Mouse (Mus musculus): ENCODE measurements around the gene Eapp. TPM values are rescaled to one million over a fixed set of nuclear protein-coding genes. Genes with fewer than 3 reads are reported as not detected.

Eapp gene
- polyA plus RNA-seq, 1 experiment from 2014 or later, result 85.6 TPM

- Histone ChIP-seq H3K4me2 (ENCODE audit: low read length) (peak overlapping the region; percentile 63), H3K27ac (no peak overlapping the region), H3K27me3 (ENCODE audit: insufficient read depth, low read length) (no peaks in the 10 kb centered on the region), H3K9me3 (replicated peaks; ENCODE audit: low read length) (no peaks in the 10 kb centered on the region), H3K9ac (ENCODE audit: low read depth, low read length) (no peak overlapping the region), H3K4me1 (replicated peaks; ENCODE audit: insufficient read depth, low read length) (peaks cover 16% of the 10 kb centered on the region; the same call in 1 of the 2 replicates), H3K4me3 (replicated peaks; ENCODE audit: low read depth, low read length) (no peak overlapping the region), H3K36me3 (ENCODE audit: insufficient read depth, low read length) (no peaks in the 10 kb centered on the region)
- ATAC-seq (replicated peaks; ENCODE audit: low FRiP score, low read depth) (no peak), DNase-seq (ENCODE audit: low spot score) (no peak)
- 56% methylated on average over 2 of the region's 2 CpGs for WGBS
- no peak for TF ChIP-seq CTCF (IDR thresholded peaks at IDR 0.05; ENCODE audit: low read depth)
These were observed 38.5 kb downstream of the Eapp start for GRCm38 (mm10) chr12:54657226-54657625.

- Histone ChIP-seq H3K4me2 (ENCODE audit: low read length) (peak within 1 kb of the TSS; percentile 63), H3K27ac (peak within 1 kb of the TSS; percentile 90), H3K4me3 (replicated peaks; ENCODE audit: low read depth, low read length) (peak within 1 kb of the TSS; percentile 77), H3K4me1 (replicated peaks; ENCODE audit: insufficient read depth, low read length) (peaks cover 16% of the 10 kb centered on the region; the same call in 1 of the 2 replicates), H3K27me3 (ENCODE audit: insufficient read depth, low read length) (no peaks in the 10 kb centered on the region), H3K9ac (ENCODE audit: low read depth, low read length) (peak within 1 kb of the TSS; percentile 88), H3K36me3 (ENCODE audit: insufficient read depth, low read length) (no peaks in the 10 kb centered on the region), H3K9me3 (replicated peaks; ENCODE audit: low read length) (no peaks in the 10 kb centered on the region)
- peak; percentile 99 for ATAC-seq (replicated peaks; ENCODE audit: low FRiP score, low read depth)
- TF ChIP-seq CTCF (IDR thresholded peaks at IDR 0.05; ENCODE audit: low read depth), result 0 out of 2 replicates have a peak, but pooled peaks have one; percentile 3
- peak; percentile 98 for DNase-seq (ENCODE audit: low spot score)
- WGBS, result 8% methylated on average over 53 of the region's 53 CpGs
These were observed 39.1 kb downstream of the Eapp start, which contains the start of gene Sptssa for GRCm38 (mm10) chr12:54656396-54657171. TSS of gene Sptssa (minus strand) at chr12:54656573.

- ATAC-seq (replicated peaks; ENCODE audit: low FRiP score, low read depth), result no peak
These were observed 39.7 kb downstream of the Eapp start for GRCm38 (mm10) chr12:54656039-54656395.

GRCm38 (mm10) chr12:54655292-54656038, 40.2 kb downstream of the Eapp start:
- 16% methylated on average over 16 of the region's 16 CpGs for WGBS
- peak; percentile 37 for DNase-seq (ENCODE audit: low spot score)
- H3K4me1 ChIP-seq (replicated peaks; ENCODE audit: insufficient read depth, low read length), result peaks cover 16% of the 10 kb centered on the region; the same call in 1 of the 2 replicates
- peak overlapping the region; percentile 88 for H3K9ac ChIP-seq (ENCODE audit: low read depth, low read length)
- no peaks in the 10 kb centered on the region for H3K36me3 ChIP-seq (ENCODE audit: insufficient read depth, low read length)
- H3K27me3 ChIP-seq (ENCODE audit: insufficient read depth, low read length), result no peaks in the 10 kb centered on the region
- no peak for ATAC-seq (replicated peaks; ENCODE audit: low FRiP score, low read depth)
- peak overlapping the region; percentile 90 for H3K27ac ChIP-seq
- H3K4me2 ChIP-seq (ENCODE audit: low read length), result peak overlapping the region; percentile 63
- H3K4me3 ChIP-seq (replicated peaks; ENCODE audit: low read depth, low read length), result peak overlapping the region; percentile 77
- H3K9me3 ChIP-seq (replicated peaks; ENCODE audit: low read length), result no peaks in the 10 kb centered on the region
- TF ChIP-seq CTCF (IDR thresholded peaks at IDR 0.05; ENCODE audit: low read depth), result no peak

More at GRCm38 (mm10) chr12:54656039-54656395, 39.7 kb downstream of the Eapp start:
- Histone ChIP-seq H3K9ac (ENCODE audit: low read depth, low read length) (peak overlapping the region; percentile 88), H3K9me3 (replicated peaks; ENCODE audit: low read length) (no peaks in the 10 kb centered on the region), H3K27me3 (ENCODE audit: insufficient read depth, low read length) (no peaks in the 10 kb centered on the region), H3K4me2 (ENCODE audit: low read length) (peak overlapping the region; percentile 63), H3K4me1 (replicated peaks; ENCODE audit: insufficient read depth, low read length) (peaks cover 16% of the 10 kb centered on the region; the same call in 1 of the 2 replicates), H3K27ac (peak overlapping the region; percentile 90), H3K4me3 (replicated peaks; ENCODE audit: low read depth, low read length) (peak overlapping the region; percentile 77), H3K36me3 (ENCODE audit: insufficient read depth, low read length) (no peaks in the 10 kb centered on the region)
- no peak for TF ChIP-seq CTCF (IDR thresholded peaks at IDR 0.05; ENCODE audit: low read depth)
- under 1% methylated on average over 18 of the region's 22 CpGs for WGBS
- DNase-seq (ENCODE audit: low spot score), result peak; percentile 67

- H3K4me2 ChIP-seq (ENCODE audit: low read length), result peak overlapping the region; percentile 63
- no peak overlapping the region for H3K9ac ChIP-seq (ENCODE audit: low read depth, low read length)
- H3K27me3 ChIP-seq (ENCODE audit: insufficient read depth, low read length), result no peaks in the 10 kb centered on the region
- H3K27ac ChIP-seq, result no peak overlapping the region
- no peak for TF ChIP-seq CTCF (IDR thresholded peaks at IDR 0.05; ENCODE audit: low read depth)
- no peaks in the 10 kb centered on the region for H3K36me3 ChIP-seq (ENCODE audit: insufficient read depth, low read length)
- H3K4me3 ChIP-seq (replicated peaks; ENCODE audit: low read depth, low read length), result peak overlapping the region; percentile 77; the same call in 1 of the 2 replicates
- H3K4me1 ChIP-seq (replicated peaks; ENCODE audit: insufficient read depth, low read length), result peaks cover 16% of the 10 kb centered on the region; the same call in 1 of the 2 replicates
- WGBS, result 88% methylated on average over 1 of the region's 1 CpGs
- DNase-seq (ENCODE audit: low spot score), result no peak
- no peaks in the 10 kb centered on the region for H3K9me3 ChIP-seq (replicated peaks; ENCODE audit: low read length)
- no peak for ATAC-seq (replicated peaks; ENCODE audit: low FRiP score, low read depth)
These were observed 41.0 kb downstream of the Eapp start for GRCm38 (mm10) chr12:54654741-54655140.

- Histone ChIP-seq H3K27ac (no peak overlapping the region), H3K4me3 (replicated peaks; ENCODE audit: low read depth, low read length) (no peak overlapping the region)
These were observed 41.6 kb downstream of the Eapp start for GRCm38 (mm10) chr12:54654141-54654540.

More at GRCm38 (mm10) chr12:54654141-54654540, 41.6 kb downstream of the Eapp start:
- no peak for DNase-seq (ENCODE audit: low spot score)
- H3K4me1 ChIP-seq (replicated peaks; ENCODE audit: insufficient read depth, low read length), result peaks cover 16% of the 10 kb centered on the region; the same call in 1 of the 2 replicates
- no peaks in the 10 kb centered on the region for H3K36me3 ChIP-seq (ENCODE audit: insufficient read depth, low read length)
- no peak for TF ChIP-seq CTCF (IDR thresholded peaks at IDR 0.05; ENCODE audit: low read depth)
- no peaks in the 10 kb centered on the region for H3K27me3 ChIP-seq (ENCODE audit: insufficient read depth, low read length)
- WGBS, result 46% methylated on average over 4 of the region's 4 CpGs
- peak overlapping the region; percentile 63 for H3K4me2 ChIP-seq (ENCODE audit: low read length)
- H3K9ac ChIP-seq (ENCODE audit: low read depth, low read length), result no peak overlapping the region
- no peak for ATAC-seq (replicated peaks; ENCODE audit: low FRiP score, low read depth)
- no peaks in the 10 kb centered on the region for H3K9me3 ChIP-seq (replicated peaks; ENCODE audit: low read length)

Data from kidney, postnatal 0 days (tissue).